Mouse (Mus musculus): ENCODE results near the gene Hapln1. TPM values are rescaled to one million over a fixed set of nuclear protein-coding genes. Genes with fewer than 3 reads are reported as not detected.

The Hapln1 gene
- 6.3 TPM in 2 replicates for polyA plus RNA-seq (2014; fragmentation: Nextera tagmentation; extraction: Ambion mirVana)

- peak within 1 kb of the TSS; percentile 40; the same call in 1 of the 2 replicates for H3K9ac ChIP-seq (replicated peaks; ENCODE audit: low read depth, low read length)
- peak within 1 kb of the TSS; percentile 46 for H3K4me3 ChIP-seq (ENCODE audit: low read depth, low read length)
- H3K9me3 ChIP-seq (ENCODE audit: control insufficient read depth, low read depth, low read length) = no peaks in the 10 kb centered on the region
- H3K27me3 ChIP-seq (ENCODE audit: control insufficient read depth, insufficient read depth, low read length) = no peaks in the 10 kb centered on the region
- WGBS = 1% methylated on average over 29 of the region's 29 CpGs
- peak within 1 kb of the TSS; percentile 83 for H3K4me2 ChIP-seq (replicated peaks; ENCODE audit: low read depth, low read length)
- H3K36me3 ChIP-seq (ENCODE audit: control insufficient read depth, insufficient read depth, low read length) = no peaks in the 10 kb centered on the region
- ATAC-seq (ENCODE audit: insufficient number of reproducible peaks, insufficient read depth, low FRiP score, low read depth) = peak; percentile 83
- H3K4me1 ChIP-seq (ENCODE audit: control insufficient read depth, insufficient read depth, low read length) = 0 out of 2 replicates have a peak, but pooled peaks cover 4% of the 10 kb centered on the region
- H3K27ac ChIP-seq (ENCODE audit: low read length) = no peak within 1 kb of the TSS
Observed at GRCm38 (mm10) chr13:89539205-89539886, at the start of gene Hapln1. TSS of gene Hapln1 (plus strand) at chr13:89539796.

- H3K4me3 ChIP-seq (ENCODE audit: low read depth, low read length) = no peak overlapping the region
- no peaks in the 10 kb centered on the region for H3K27me3 ChIP-seq (ENCODE audit: control insufficient read depth, insufficient read depth, low read length)
- no peaks in the 10 kb centered on the region for H3K4me1 ChIP-seq (ENCODE audit: control insufficient read depth, insufficient read depth, low read length)
- H3K9ac ChIP-seq (replicated peaks; ENCODE audit: low read depth, low read length) = no peak overlapping the region
- H3K9me3 ChIP-seq (ENCODE audit: control insufficient read depth, low read depth, low read length) = no peaks in the 10 kb centered on the region
- no peak overlapping the region for H3K4me2 ChIP-seq (replicated peaks; ENCODE audit: low read depth, low read length)
- H3K36me3 ChIP-seq (ENCODE audit: control insufficient read depth, insufficient read depth, low read length) = no peaks in the 10 kb centered on the region
- no peak overlapping the region for H3K27ac ChIP-seq (ENCODE audit: low read length)
- ATAC-seq (ENCODE audit: insufficient number of reproducible peaks, insufficient read depth, low FRiP score, low read depth) = no peak
Observed at GRCm38 (mm10) chr13:89493169-89493568, 46.4 kb upstream of the Hapln1 start.

- H3K27me3 ChIP-seq (ENCODE audit: control insufficient read depth, insufficient read depth, low read length) = no peaks in the 10 kb centered on the region
- H3K27ac ChIP-seq (ENCODE audit: low read length) = no peak overlapping the region
- ATAC-seq (ENCODE audit: insufficient number of reproducible peaks, insufficient read depth, low FRiP score, low read depth) = no peak
- 63% methylated on average over 6 of the region's 6 CpGs for WGBS
- H3K9me3 ChIP-seq (ENCODE audit: control insufficient read depth, low read depth, low read length) = no peaks in the 10 kb centered on the region
- no peaks in the 10 kb centered on the region for H3K36me3 ChIP-seq (ENCODE audit: control insufficient read depth, insufficient read depth, low read length)
- no peaks in the 10 kb centered on the region for H3K4me1 ChIP-seq (ENCODE audit: control insufficient read depth, insufficient read depth, low read length)
- H3K9ac ChIP-seq (replicated peaks; ENCODE audit: low read depth, low read length) = no peak overlapping the region
- H3K4me3 ChIP-seq (ENCODE audit: low read depth, low read length) = no peak overlapping the region
- H3K4me2 ChIP-seq (replicated peaks; ENCODE audit: low read depth, low read length) = no peak overlapping the region
Observed at GRCm38 (mm10) chr13:89493678-89494077, 45.9 kb upstream of the Hapln1 start.

DNA sequence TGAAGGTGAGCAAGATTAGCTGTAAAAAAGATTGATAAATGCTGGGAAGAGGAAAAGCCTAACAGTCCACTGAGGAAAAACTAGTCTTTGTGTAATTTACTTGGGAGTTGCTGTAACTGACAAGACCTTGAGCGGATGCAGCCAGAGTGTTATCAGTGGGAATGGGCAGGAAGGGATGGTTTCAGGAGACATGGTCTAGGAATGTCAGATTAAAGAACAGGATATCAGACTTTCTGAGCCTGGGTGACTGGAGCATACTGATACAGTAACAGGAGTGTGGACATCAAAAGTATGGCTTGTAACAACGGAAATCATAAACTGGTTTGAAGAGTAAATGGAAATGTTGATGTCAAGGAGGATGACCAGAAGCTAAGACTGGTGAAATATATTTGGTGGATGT lies 43.0 kb upstream of the Hapln1 start:
- ATAC-seq (ENCODE audit: insufficient number of reproducible peaks, insufficient read depth, low FRiP score, low read depth) = no peak
- Histone ChIP-seq H3K27me3 (ENCODE audit: control insufficient read depth, insufficient read depth, low read length) (no peaks in the 10 kb centered on the region), H3K9me3 (ENCODE audit: control insufficient read depth, low read depth, low read length) (no peaks in the 10 kb centered on the region), H3K9ac (replicated peaks; ENCODE audit: low read depth, low read length) (no peak overlapping the region), H3K4me1 (ENCODE audit: control insufficient read depth, insufficient read depth, low read length) (no peaks in the 10 kb centered on the region), H3K4me3 (ENCODE audit: low read depth, low read length) (no peak overlapping the region), H3K27ac (ENCODE audit: low read length) (no peak overlapping the region), H3K4me2 (replicated peaks; ENCODE audit: low read depth, low read length) (no peak overlapping the region), H3K36me3 (ENCODE audit: control insufficient read depth, insufficient read depth, low read length) (no peaks in the 10 kb centered on the region)
- WGBS = 80% methylated on average over 2 of the region's 2 CpGs

DNA sequence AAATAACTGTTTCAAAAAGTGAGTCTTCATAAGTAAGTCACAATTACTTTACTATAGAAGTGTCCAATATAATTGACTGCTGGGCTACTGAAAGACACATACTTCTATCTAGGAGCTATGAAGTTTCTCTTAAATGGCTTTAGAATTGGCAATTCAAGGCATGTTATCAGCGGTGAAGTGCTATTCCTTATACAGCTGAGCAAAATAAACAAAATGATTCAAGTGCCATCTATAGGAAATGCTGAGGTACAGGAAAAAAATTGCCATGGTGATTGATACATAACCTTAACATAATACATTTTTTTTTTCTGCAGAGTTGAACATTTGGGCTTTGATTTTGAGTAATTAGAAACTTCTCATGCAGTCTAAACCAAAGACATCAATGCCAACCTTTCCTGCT lies 40.2 kb upstream of the Hapln1 start:
- 33% methylated on average over 1 of the region's 1 CpGs for WGBS
- H3K36me3 ChIP-seq (ENCODE audit: control insufficient read depth, insufficient read depth, low read length) = no peaks in the 10 kb centered on the region
- H3K4me2 ChIP-seq (replicated peaks; ENCODE audit: low read depth, low read length) = no peak overlapping the region
- no peaks in the 10 kb centered on the region for H3K9me3 ChIP-seq (ENCODE audit: control insufficient read depth, low read depth, low read length)
- H3K27ac ChIP-seq (ENCODE audit: low read length) = no peak overlapping the region
- no peak overlapping the region for H3K4me3 ChIP-seq (ENCODE audit: low read depth, low read length)
- no peaks in the 10 kb centered on the region for H3K27me3 ChIP-seq (ENCODE audit: control insufficient read depth, insufficient read depth, low read length)
- H3K9ac ChIP-seq (replicated peaks; ENCODE audit: low read depth, low read length) = no peak overlapping the region
- H3K4me1 ChIP-seq (ENCODE audit: control insufficient read depth, insufficient read depth, low read length) = no peaks in the 10 kb centered on the region
- no peak for ATAC-seq (ENCODE audit: insufficient number of reproducible peaks, insufficient read depth, low FRiP score, low read depth)

DNA sequence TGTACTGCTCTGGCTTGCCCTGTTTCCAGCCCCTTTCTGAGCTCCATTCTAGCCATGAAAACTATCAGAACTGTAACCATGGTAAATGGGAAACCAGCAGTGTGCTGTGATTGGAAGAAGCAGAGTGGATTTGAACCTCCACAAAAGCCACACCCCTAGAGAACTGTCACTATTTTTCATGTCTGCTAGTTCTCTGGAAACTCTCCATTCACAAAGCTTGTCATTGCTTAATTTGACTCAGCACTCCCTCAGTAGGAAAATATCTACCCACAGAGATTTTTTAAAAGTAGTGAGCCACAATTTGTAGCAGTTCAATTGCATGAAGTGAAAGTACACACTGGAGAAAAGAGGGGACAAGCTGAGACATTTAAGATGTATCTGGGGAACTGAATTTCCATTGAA lies 18.1 kb upstream of the Hapln1 start:
- H3K4me2 ChIP-seq (replicated peaks; ENCODE audit: low read depth, low read length) = no peak overlapping the region
- H3K36me3 ChIP-seq (ENCODE audit: control insufficient read depth, insufficient read depth, low read length) = no peaks in the 10 kb centered on the region
- no peaks in the 10 kb centered on the region for H3K4me1 ChIP-seq (ENCODE audit: control insufficient read depth, insufficient read depth, low read length)
- no peaks in the 10 kb centered on the region for H3K27me3 ChIP-seq (ENCODE audit: control insufficient read depth, insufficient read depth, low read length)
- H3K4me3 ChIP-seq (ENCODE audit: low read depth, low read length) = no peak overlapping the region
- no peak overlapping the region for H3K9ac ChIP-seq (replicated peaks; ENCODE audit: low read depth, low read length)
- no peak for ATAC-seq (ENCODE audit: insufficient number of reproducible peaks, insufficient read depth, low FRiP score, low read depth)
- H3K9me3 ChIP-seq (ENCODE audit: control insufficient read depth, low read depth, low read length) = no peaks in the 10 kb centered on the region
- H3K27ac ChIP-seq (ENCODE audit: low read length) = no peak overlapping the region

DNA sequence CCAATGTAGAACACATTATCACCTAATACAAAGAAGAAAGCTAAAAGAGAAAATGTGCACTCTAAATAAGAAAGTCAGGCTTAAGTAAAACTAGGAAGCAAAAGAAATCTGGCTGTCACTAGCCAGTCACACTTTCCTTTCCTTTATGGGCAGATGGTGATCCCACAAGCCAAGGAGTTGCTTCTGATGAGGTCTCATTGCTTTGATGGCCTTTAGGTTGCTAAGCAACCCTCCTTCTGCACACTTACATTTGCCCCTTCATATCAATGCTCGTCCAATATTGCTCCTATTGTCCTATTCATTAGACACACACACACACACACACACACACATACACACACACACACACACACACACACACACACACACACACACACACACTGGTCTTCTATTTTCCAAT lies 10.9 kb upstream of the Hapln1 start:
- no peak for ATAC-seq (ENCODE audit: insufficient number of reproducible peaks, insufficient read depth, low FRiP score, low read depth)
- H3K36me3 ChIP-seq (ENCODE audit: control insufficient read depth, insufficient read depth, low read length) = no peaks in the 10 kb centered on the region
- no peak overlapping the region for H3K4me2 ChIP-seq (replicated peaks; ENCODE audit: low read depth, low read length)
- H3K4me1 ChIP-seq (ENCODE audit: control insufficient read depth, insufficient read depth, low read length) = no peaks in the 10 kb centered on the region
- H3K4me3 ChIP-seq (ENCODE audit: low read depth, low read length) = no peak overlapping the region
- no peaks in the 10 kb centered on the region for H3K9me3 ChIP-seq (ENCODE audit: control insufficient read depth, low read depth, low read length)
- no peak overlapping the region for H3K9ac ChIP-seq (replicated peaks; ENCODE audit: low read depth, low read length)
- 45% methylated on average over 1 of the region's 1 CpGs for WGBS
- H3K27ac ChIP-seq (ENCODE audit: low read length) = no peak overlapping the region
- H3K27me3 ChIP-seq (ENCODE audit: control insufficient read depth, insufficient read depth, low read length) = no peaks in the 10 kb centered on the region

- no peaks in the 10 kb centered on the region for H3K36me3 ChIP-seq (ENCODE audit: control insufficient read depth, insufficient read depth, low read length)
- no peaks in the 10 kb centered on the region for H3K4me1 ChIP-seq (ENCODE audit: control insufficient read depth, insufficient read depth, low read length)
- no peak overlapping the region for H3K4me2 ChIP-seq (replicated peaks; ENCODE audit: low read depth, low read length)
- H3K27me3 ChIP-seq (ENCODE audit: control insufficient read depth, insufficient read depth, low read length) = no peaks in the 10 kb centered on the region
- no peaks in the 10 kb centered on the region for H3K9me3 ChIP-seq (ENCODE audit: control insufficient read depth, low read depth, low read length)
- no peak for ATAC-seq (ENCODE audit: insufficient number of reproducible peaks, insufficient read depth, low FRiP score, low read depth)
- 91% methylated on average over 2 of the region's 2 CpGs for WGBS
- no peak overlapping the region for H3K9ac ChIP-seq (replicated peaks; ENCODE audit: low read depth, low read length)
- no peak overlapping the region for H3K27ac ChIP-seq (ENCODE audit: low read length)
- H3K4me3 ChIP-seq (ENCODE audit: low read depth, low read length) = no peak overlapping the region
Observed at GRCm38 (mm10) chr13:89530386-89530785, 9.2 kb upstream of the Hapln1 start.

DNA sequence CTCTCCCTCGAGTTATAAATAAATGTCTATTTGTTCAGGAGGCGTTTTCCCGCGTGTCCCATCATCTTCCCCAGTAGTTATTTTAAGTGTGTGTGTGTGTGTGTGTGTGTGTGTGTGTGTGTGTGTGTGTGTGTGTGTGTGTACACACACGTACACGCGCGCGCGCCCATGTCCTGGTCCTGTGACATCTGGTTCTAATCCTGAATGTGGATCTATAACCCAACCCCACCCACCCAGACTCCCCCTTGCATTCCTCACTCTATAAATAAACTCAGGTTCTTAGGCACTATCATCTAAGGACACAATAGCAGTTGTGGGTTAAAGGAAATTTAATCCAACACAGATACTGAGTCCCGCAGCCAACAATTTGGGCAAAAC lies 280 bp downstream of the Hapln1 start:
- Histone ChIP-seq H3K27ac (ENCODE audit: low read length) (no peak overlapping the region), H3K9me3 (ENCODE audit: control insufficient read depth, low read depth, low read length) (no peaks in the 10 kb centered on the region), H3K36me3 (ENCODE audit: control insufficient read depth, insufficient read depth, low read length) (no peaks in the 10 kb centered on the region), H3K27me3 (ENCODE audit: control insufficient read depth, insufficient read depth, low read length) (no peaks in the 10 kb centered on the region), H3K4me2 (replicated peaks; ENCODE audit: low read depth, low read length) (peak overlapping the region; percentile 83), H3K9ac (replicated peaks; ENCODE audit: low read depth, low read length) (peak overlapping the region; percentile 40; the same call in 1 of the 2 replicates), H3K4me1 (ENCODE audit: control insufficient read depth, insufficient read depth, low read length) (0 out of 2 replicates have a peak, but pooled peaks cover 4% of the 10 kb centered on the region), H3K4me3 (ENCODE audit: low read depth, low read length) (no peak overlapping the region; the same call in 1 of the 2 replicates)
- WGBS = 17% methylated on average over 6 of the region's 11 CpGs
- no peak for ATAC-seq (ENCODE audit: insufficient number of reproducible peaks, insufficient read depth, low FRiP score, low read depth)
